Mouse (Mus musculus) granulocyte monocyte progenitor cell, adult 5-6 weeks (primary cell): ENCODE measurements around the gene Cela3a. TPM values are rescaled to one million over a fixed set of nuclear protein-coding genes. Genes with fewer than 3 reads are reported as not detected.
"Not testable (repeated sequence)": the region's sequence is repeated elsewhere in the genome, so short reads cannot be mapped to it uniquely, and the experiment has no call there.

Experiments
- ATAC-seq: replicated peaks from 2 replicates; pipeline ENCODE4 v1.8.0; 2016; ENCODE audit warnings: mild to moderate bottlenecking, moderate TSS enrichment, inconsistent platforms; ENCODE audit not compliant: poor library complexity, severe bottlenecking
- total RNA-seq, 2 experiments: library from RNA; stranded (forward) in 1 of 2; stranded (reverse) in 1 of 2; fragments of 200-712, 200-1000 nt in 1 of 2; fragments of >200 nt in 1 of 2; fragmentation: Nextera tagmentation in 1 of 2; gene quantifications; 2 replicates each; pipeline ENCODE4 v1.2.3; 2014 to 2017

The Cela3a gene
- total RNA-seq, 2 experiments from 2014 or later = not detected

DNA sequence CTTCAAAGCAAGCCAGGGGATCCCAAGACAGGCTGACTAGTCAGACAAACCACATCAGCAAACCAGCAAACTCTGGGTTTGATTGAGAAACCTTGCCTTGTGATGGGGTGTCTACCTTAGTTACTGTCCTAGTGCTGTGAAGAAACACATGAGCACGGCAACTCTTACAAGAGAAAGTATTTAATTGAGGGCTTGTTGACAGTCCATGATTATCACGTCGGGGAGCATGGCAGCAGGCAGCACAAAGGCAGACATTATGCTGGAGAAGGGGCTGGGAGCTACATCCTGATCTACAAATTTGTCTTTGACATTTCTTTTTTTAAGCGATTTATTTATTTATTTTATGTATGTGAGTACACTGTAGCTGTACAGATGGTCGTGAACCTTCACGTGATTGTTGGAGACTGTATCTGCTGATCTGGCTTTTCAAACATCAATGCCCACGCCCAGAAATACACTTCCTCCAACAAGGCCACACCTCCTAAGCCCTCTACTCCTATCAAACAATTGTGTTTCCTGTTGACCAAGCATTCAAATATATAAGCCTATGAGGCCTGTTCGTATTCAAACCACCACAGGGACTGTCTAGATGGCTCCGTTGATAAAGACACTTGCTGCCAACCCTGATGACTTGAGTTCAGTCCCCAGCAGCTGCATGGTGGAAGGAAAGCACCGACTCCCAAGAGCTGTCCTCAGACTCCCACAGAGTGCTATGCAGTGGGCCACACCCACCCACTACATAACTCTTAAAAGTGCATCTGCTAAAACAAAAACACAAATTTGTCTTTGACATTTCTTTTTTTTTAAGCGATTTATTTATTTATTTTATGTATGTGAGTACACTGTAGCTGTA, 8.3 kb upstream of the Cela3a start:
- no peak; the same call in 1 of the 2 replicates for ATAC-seq

DNA sequence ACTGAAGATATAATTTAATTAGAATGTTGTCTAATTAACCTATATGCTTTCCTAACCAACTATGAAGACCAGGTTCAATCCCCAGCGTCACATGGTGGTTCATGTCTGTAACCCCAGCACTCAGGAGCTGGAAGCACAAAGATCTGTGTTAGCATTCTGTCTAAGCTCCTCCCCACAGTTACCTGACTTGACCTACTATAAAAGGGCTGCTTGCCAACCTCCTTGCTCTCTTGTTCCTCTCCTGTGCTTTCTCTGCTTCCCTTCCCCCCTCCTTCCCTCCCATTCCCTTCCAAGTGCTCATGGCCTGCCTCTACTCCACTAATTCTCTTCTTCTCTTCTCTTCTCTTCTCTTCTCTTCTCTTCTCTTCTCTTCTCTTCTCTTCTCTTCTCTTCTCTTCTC, 5.3 kb upstream of the Cela3a start:
- no peak for ATAC-seq

DNA sequence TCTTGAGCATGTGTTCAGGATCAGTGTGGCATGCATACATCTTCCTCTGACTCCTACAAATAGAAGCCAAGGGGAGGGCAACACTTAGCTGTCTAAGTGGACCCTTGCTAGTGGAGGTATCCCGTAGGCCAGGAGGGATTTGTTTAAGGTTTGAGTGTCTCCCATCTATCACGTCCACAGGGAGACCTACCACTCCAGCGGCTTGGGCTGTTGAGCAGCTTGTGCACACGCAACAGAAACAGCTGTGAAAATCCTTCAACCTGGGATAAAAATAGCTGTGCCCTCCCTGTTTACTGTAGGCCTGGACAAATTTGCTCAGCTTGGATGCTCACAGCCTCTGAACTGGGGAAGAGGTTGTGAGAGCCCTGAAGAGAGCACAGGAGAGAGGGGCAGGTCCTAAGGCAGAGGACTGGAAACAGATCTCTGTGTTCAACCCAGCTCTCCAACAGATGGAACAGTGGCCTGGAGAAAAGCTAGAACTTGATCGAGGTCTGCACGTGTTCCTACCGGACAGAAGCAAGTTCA, 2.7 kb upstream of the Cela3a start:
- ATAC-seq = not testable (repeated sequence)

DNA sequence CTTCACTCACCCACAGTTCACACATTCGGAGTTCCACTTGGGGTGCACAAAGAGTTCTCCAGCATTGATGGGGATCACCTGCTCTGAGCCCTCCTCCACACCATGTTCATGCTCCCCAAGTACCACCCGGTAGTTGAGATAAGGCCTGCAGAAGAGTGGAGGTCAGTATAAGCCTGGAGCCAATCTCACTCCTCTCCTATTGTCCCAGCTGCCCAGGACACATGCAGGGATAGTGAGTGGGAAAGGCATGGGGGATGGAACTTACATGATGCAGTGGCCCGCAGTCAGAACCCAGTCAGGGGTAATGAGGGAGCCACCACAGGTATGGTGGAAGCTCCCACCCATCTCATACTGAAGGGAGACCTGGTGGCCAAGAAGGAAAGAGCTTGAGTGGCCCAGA, 4.0 kb downstream of the Cela3a start:
- ATAC-seq = no peak

DNA sequence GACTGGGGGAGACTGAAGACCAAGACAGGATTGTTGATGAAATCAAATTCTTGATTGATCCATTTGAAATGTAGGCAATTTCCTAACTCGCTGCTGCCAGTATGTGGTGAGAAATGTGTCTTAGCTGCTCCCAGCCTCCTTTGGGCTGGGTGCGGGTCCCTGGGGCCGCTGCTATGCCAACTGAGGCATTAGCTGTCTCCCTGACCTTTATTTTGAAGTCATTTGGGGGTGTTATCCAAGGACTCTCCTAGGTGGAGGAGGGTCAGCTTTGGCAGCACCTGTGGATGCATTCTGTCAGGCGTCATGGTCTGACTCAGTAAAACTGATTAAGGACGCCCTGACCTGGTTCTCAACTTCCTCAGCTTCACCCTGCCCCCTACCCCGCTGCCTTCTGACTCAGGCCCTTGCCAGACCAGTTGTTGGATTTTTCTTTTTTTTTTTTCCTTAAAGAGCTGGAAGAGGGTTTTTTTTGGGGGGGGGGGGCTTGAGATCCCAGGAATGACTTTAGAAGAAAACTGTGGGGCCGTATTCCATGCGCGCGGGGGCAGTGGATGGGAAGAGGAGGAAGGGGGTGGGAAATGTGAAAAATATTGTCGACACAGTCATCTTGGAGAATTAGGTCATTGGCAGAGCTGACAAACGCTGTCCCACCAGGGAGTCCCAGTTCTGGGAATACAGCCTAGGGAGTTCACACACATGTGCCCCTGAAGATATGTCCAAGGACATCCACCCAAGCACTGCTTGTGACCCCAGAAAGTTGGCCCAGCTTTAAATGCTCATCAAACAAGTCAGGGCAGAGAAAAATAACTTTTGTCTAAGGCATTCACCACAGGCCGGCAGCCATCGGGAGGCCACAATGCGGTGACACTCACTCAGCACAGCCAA, 12.7 kb downstream of the Cela3a start:
- no peak for ATAC-seq

DNA sequence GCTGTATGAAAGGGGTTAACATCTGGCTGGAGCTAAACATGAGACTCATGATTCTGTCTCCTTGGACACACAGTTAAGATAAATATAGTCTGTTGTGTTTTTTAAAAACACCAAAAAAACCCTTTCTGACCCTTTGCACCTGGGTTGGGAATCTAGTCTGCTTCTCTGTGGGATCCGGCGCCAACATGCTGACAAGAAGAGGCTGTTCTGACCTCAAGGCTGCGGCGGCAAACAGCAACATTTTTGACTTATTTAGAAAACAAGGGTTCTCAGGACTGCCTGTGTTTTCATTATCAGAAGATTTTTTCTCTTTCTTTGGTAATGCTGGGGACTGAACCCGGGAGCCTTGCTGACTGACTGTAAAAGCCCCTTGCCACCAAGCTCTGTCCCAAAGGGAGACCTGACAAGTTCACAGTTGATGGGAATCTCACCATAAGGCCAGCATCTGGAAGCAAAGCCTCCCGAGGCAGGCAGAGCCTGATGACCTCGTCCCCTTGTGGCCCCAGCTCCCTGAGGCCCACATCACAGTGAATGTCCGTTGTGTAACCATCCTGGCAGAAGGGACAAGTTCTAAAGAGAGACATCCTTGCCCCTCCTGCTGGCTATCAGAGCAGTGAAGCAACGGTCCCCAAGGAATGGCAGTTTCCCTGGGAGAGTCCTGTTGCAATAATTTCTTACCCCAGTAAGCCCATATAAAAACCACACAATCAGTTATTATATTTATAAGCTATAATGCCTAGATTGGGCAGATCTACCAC, 16.0 kb downstream of the Cela3a start:
- ATAC-seq = peak; percentile 30; the same call in 1 of the 2 replicates

DNA sequence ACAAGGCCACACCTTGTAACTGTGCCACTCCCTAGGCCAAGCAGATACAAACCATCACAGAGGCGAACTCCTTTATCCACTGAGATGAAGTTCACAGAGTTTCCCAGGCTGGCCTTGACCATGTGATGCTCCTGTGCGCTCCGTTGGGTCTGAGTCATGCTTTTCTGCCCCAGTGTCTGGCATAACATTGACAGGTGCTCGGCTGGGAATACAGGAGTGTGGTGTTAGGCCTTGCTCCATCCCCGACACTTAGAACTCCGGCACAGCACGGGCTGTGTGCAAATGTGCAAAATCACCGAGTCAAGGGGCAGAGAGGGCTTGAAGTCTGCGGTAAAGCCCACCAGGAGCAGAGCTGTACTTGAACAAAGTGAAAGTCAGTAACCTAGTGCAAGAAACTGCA, 16.7 kb downstream of the Cela3a start:
- no peak for ATAC-seq

DNA sequence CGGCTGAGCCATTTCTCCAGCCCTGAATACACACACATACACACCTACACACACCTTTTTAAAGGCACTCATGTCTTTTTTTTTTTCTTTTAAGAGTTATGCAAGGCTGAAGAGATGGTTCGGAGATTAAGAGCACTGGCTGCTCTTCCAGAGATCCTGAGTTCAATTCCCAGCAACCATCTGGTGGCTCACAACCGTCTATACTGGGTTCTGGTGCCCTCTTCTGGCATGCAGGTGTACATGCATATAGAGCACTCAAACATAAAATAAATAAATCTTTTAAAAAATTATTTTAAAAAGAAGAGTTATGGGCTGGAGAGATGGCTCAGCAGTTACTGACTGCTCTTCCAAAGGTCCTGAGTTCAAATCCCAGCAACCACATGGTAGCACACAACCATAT, 18.3 kb downstream of the Cela3a start:
- ATAC-seq = no peak

DNA sequence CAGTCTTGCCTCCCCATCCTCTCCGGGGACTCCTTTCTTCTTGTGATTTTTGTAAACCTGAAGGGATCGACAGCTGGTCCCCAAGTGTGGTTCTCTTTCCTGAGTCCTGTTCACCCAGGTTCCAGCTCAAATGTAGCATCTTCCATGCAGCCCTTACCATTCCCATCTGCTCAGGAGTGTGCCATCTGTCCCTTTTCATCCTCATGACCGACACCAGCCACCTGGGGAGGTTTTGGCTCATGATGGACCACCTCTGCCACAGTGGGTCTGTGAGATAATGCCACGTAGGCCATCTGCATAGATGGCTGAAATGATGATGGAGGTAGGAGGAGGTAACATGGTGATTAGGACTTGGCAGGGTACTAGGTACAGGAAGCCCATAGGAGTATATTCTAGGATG, 19.4 kb downstream of the Cela3a start:
- no peak for ATAC-seq

DNA sequence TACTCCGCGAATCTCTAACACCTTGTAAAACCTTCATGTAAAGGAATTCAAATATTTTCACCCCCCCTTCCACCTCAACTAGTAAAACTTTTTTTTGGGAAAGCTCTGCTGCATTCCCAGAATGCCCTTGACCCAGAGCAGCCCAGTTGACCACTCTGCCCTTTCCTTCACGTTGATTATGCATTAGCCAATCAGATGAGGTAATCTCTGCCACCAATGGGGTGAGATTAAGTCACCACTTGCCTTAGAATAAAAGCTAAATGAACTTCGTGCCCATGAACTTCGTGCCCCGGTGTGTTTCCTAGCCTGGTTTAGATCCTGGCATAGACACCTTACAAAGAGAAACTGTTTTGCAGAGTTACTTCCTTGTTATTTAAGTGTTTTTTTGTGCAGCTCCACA, 20.6 kb downstream of the Cela3a start:
- ATAC-seq = peak; percentile 34

DNA sequence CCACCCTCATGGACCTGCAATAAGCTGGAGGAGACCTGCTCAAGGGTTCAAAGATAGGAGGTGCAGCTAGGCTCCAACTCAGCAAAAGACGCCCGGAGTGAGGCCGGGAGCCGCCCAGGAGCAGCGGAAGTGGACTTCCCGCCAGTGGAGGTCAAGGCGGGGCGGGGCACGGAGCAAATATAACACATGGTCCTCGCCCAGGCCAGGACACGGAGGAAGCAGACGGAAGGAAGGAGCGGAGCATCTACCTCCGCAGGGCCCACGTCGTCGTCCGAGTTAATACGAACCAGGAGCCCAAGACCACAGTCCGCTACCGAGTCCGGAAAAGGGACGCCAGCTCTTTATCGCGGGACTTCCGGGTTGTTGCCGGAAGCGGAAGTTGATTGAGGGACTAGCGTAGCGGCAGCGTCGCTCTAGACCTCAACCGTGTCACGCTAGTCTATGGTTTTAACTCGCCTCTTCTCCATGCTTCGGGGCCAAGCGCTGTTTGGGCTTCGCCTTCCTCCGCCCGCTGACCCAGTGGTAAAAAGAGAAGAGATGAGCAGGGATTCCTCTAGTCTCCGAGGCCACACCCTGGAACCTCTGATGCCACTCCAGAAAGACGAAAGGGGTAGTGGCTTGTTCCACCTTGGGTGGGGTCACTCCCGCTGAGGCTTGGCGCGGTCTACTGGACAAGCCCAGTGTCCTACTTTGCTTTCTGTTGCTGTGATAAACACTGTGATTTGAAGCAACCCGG, 21.4 kb downstream of the Cela3a start:
- ATAC-seq = peak; percentile 91

DNA sequence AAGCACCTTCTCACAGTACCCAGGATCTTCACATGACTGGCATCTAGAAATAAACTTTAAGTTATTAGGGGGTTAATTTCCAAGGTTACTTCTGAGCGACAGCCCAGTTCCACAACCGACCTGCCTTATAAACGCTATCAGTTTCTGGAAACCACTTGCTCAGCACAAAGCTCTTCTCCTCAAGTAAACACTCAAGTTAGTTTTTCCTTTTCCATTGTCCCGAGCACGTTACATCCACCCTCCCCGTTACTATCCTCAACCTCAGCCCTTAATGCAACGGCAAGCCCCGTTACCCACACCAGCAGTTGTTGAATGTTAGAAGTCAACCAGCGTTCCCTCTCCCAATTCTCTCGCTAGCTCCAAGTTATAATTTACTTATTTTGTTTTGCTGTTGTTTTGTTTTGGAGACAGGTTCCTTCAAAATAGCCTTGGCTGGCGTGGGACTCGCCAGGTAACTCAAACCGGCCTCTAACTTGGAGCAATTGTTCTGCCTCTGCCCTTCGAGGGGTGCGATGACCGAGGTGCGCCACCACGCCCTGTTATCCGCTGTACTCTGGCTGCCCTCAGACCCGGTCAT, 22.0 kb downstream of the Cela3a start:
- ATAC-seq = no peak

DNA sequence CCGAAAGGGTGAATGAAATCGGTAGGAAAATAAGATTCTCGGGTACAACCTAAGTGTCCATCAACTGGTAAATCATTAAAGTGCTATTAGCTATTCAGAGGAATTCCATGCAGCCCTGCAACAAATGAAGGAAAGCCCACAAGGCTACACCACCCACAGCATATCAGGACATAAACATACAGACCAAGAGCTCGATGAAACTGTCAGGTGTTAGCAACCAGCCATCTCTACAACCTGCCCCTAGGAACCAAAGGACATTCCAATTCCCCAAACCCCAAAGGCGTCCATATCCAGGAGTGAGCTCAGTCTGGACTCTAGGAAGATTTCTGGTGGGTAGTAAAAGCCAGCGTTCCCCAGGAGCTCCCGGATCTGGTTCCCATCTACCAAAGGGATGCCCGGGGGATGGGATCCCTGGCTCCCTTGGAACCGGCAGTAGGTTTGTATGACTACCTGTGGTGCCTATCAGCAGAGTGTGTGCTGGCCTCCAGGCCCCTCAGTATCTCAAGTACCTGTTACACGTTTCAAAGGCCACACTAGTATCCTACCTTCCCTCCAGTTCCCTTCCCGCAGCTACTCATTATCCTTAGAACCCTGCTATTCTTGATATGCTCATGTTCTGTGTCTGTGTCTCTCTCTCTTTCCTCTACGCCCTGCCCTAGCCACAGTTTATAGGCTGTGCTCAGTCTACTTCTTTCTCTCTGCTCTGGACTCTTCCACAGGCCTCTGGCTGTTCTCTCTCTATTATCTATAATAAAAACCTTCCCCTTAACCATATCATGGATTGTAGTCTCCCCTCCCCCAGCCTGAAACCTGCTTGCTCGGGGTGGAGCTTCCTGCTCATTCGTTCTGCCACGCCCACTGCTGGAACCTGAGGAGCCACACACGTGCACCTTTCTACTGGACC, 28.6 kb downstream of the Cela3a start:
- ATAC-seq = no peak

DNA sequence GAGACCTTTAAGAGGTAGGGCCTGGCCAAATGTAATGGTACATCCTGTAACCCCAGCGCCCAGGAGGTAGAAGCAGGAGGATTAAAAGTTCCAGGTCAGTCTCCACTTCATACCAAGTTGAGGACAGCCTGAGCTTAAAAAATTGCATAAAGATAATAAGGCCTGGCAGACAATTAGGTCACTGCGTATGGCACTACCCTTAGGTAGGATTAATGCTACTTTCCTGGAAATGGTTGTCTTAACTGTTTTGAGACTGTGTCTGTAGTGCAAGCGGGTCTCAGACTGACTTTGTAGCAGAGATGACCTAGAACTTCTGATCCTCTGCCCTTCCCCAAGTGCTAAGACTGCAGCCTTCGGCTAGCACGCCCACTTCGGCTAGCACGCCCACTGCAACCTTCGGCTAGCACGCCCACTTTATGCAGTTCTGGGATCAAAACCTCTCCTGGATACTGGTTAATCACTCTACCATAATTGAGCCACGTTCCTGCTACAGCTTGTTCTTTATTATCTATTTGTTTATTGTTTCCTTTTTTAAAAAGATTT, 29.8 kb downstream of the Cela3a start:
- ATAC-seq = no peak

DNA sequence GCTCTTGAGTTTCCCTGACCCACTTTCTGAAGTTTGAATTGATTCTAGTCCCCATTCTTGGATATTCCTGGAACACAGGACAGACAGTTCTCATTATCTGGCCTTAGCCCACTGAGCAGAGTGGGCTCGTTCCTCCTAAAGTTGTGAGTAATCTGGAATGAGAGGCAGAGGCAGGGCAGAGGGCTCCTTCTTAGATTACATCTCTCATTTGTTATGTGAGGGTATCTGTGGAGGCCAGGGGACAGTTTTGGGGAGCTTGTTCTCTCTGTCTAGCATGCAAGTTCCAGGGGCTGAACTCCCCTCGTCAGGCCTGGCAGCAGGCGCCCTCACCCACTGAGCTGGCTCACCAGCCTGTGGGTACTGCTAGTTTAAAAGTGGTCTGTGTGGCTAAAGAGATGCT, 30.5 kb downstream of the Cela3a start:
- no peak for ATAC-seq

DNA sequence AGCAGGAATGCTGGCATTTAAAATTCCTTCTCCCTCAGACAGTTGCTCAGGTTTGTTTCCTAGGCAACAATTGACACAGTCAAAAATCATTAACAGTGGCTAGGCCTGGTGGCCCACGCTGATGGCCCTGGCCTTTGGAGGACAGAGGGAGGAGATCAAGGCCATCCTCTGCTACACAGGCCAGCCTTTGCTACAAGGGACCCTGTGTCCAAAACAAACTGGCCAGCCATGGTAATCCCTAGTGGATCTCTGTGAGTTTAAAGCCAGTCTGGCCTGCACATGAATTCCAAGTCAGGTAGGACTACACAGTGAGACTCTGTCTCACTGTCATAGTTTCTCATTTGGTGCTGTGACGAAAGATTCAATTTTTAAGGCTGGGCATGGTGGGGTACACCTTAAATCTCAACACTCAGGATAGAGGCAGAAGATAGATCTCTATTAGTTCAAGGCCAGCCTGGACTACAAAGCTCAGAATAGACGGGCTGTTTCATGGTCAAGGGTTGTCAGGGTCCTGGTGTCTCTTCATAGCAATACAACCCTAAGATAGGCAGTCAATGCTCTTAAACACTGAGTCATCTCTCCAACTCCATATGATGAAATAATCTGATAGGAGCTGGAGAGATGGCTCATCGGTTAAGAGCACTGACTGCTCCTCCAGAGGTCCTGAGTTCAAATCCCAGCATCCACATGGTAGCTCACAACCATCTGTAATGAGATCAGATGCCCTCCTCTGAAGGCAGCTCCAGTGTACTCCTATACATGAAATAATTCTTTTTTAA, 31.9 kb downstream of the Cela3a start:
- ATAC-seq = no peak

DNA sequence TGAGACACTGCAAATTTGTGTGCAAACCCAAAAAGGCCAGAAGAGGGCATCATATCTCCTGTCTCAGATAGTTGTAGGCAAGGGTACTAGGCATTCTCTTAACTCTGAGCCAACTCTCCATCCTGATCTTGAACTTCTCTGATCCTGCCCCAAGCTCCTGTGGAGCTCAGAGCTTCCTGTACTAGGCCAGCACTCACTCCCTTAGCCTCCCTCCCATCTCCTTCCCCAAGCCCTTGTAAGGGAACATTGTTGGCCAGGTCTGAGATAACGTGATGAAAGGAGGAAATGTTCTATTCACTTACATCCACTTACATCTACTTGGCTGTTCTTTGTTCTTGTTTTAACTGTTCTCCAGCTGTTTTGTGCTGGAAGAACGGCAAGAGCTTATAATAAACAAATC, 32.8 kb downstream of the Cela3a start:
- peak; percentile 15; the same call in 1 of the 2 replicates for ATAC-seq
